Mouse (Mus musculus): ENCODE results near the gene Smim12.

The Smim12 gene

DNA sequence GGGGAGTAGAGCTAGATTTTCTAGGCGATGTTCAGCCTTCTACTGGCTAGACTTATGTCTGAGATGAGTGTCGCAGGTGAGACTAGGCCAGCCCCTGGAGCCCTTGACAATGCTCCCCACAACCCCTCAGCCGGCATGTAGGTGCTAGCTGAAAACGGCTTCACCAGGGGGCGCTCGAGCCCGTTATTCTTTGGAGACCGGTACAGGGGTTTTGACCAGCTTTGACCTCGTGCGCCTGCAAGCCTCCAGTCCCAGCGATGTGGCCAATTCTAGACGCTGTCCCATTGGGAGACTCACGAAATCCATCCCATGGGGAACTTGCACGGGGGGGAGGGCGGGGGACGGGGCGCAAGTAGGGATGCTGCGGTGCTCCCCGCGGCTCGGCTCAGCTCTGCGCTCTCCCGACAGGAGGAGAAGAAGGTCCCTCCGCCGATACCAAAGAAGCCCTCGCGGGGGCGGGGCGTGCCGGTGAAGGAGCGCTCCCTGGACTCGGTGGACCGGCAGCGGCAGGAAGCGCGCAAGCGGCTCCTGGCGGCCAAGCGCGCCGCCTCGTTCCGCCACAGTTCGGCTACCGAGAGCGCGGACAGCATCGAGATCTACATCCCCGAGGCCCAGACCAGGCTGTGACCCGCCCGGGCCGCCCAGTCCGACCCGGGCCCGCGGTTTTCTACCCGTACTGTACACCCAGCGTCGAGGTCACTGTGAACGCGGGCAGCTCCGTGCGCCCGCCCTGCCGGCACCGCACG lies 7.7 kb upstream of the Smim12 start:
- peak; percentile 95 for DNase-seq (ENCODE audit: low read depth, low spot score)

DNA sequence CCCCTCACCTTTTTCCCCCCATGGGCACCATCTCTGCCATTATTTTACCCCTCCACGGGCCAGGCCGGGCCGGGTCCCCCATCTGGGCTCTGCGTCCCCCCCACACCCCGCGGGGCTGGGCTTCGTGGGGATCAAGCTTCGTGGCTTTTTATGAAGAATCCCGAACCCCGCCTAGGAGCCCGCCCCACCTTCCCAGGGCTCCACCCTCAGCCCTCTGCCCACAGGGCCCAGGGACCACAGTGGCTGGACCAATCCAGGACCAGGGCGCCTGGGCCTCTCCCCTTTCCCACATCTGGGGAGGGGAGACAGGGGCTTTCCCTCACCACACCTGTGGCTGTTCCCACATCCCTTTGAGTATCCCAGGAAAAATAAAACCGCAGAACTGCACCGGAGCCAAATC lies 7.0 kb upstream of the Smim12 start:
- peak; percentile 66 for DNase-seq (ENCODE audit: low read depth, low spot score)

DNA sequence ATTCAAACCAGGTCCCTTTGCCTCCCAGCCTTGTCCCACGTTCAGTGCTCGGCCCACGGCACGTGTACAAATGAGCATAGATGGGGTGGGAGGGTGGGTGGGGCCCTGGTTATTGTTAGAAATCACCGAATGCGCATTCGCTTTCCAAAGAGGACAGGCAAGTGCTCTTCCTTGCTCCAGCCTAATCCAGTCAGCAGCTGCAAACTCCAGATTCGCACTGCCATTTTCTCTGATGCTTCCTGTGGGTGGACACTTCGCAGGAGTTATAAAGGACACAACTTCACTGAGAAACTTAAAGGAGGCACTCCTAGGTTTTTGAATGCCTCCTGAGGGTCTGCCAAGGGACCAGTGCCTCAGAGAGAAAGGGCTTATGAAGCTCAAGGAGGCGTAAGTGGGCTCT lies 6.3 kb upstream of the Smim12 start:
- DNase-seq (ENCODE audit: low read depth, low spot score), result no peak

DNA sequence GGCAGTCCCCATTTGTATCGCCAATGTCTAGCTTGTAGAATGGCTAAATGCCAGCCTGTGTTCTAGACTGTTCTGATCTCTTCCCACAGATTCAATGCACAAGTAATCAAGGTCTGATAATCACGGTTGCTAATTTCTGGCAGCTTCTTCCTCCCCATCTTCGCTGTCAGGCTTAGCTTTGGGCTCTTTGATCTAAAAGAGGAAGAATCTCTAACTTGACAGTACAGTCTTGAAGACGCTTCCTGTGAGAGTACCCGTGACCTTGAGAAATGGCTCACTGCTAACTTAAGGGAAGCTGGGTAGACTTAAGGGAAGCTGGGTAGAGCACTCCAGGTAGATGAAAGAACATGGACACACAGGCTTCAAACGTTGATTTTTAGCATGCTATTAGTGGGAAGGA lies 888 bp upstream of the Smim12 start:
- no peak for DNase-seq (ENCODE audit: low read depth, low spot score)

DNA sequence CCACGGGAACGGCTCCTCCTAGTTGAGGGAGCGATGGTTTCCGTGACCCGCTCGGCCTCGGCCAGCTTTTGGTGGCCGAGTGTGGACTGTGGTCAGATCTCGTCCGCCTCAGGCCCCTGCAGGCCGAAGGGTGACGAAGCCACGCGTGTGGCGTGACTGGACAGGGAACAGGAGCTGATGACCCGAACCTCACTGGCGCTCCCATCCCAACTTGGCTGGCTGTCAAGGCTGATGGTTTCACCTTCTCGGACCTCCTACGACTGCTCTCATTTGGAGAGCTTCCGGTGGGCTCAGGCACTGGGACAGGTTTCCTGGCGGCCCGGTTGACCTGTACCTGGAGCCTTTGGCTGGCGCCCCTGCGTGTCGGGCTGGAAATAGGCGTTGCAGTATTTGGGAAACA lies 369 bp downstream of the Smim12 start:
- peak; percentile 52 for DNase-seq (ENCODE audit: low read depth, low spot score)

DNA sequence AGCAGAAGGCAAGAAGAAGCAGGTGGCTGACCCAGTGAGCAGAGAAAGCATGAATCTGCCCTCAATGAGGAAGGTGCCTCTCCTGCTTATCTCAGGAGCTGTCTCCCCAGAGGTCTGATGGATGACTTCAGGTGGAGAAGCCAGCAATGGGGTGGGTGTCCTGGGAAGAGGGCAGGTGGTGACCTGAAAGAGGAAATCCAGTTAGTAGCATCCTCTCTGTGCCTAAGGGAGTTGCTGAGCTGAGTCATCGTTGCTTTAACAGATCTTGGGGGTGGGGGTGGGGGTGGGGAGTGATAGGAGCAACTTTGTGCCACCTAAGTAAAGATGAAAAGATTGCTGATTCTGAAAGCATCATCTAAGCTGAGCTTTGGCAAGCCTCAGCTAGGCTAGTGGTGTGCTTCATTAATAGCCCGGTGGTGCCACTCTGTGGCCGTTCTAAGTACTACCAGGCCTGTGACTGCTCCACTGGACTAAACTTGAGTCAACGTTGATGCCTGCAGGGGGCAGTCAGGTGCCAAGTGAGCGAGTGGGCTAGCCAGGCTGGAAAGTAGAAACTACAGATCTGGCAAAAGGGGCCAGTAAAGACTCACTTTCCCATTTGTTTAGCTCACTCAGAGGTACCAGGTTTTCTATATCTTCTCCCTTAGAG lies 6.2 kb downstream of the Smim12 start:
- peak; percentile 93 for DNase-seq (ENCODE audit: low read depth, low spot score)

DNA sequence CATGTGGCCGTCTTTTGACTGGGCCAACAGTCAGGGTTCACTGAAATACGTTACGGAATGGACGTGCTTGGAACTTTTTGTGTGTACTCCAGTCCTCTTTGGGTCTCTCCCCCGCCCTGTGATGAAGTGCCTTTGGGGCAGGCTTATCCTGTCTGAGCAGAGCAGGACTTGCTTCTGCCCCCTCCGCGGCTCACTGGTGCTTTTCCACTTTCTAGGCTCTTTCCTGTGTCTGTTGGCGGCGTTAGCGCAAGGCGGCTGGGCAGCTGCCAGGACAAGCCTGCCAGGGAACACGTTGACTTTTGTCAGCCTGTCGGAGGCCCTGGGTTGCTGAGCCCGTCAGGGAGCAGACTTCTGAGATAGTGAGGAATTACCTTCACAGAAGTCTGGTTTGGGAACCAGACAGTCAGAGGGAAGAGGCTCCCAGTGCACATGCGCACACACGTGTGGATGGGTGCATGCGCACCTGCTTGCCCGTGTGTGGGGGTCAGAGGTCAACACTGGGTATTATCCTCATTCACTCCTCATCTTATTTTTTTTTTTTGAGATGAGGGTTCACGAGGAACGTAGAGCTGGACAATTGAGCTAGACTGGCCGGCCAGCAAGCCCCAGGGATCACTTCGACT lies 8.5 kb downstream of the Smim12 start:
- DNase-seq (ENCODE audit: low read depth, low spot score), result peak; percentile 88

DNA sequence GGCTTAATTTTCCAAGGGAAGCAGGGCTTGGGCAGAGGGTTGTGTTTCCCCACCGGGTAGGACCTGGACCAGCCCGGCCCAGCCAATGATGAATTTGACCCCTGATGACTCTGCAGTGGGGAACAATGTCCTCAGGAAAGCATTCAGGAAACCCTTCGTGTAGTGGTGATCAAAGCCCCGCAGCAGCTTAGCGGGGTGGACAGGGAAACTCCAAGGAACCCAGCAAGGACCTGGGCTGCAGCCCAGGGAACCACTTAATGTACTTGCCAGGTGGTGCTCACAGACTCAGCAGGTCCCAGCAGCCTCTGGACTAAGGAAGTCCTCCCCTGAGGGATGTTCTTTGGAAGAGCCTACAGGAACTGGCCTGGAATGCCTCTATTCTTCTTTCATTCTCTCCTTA lies 13.2 kb downstream of the Smim12 start:
- DNase-seq (ENCODE audit: low read depth, low spot score), result no peak

DNA sequence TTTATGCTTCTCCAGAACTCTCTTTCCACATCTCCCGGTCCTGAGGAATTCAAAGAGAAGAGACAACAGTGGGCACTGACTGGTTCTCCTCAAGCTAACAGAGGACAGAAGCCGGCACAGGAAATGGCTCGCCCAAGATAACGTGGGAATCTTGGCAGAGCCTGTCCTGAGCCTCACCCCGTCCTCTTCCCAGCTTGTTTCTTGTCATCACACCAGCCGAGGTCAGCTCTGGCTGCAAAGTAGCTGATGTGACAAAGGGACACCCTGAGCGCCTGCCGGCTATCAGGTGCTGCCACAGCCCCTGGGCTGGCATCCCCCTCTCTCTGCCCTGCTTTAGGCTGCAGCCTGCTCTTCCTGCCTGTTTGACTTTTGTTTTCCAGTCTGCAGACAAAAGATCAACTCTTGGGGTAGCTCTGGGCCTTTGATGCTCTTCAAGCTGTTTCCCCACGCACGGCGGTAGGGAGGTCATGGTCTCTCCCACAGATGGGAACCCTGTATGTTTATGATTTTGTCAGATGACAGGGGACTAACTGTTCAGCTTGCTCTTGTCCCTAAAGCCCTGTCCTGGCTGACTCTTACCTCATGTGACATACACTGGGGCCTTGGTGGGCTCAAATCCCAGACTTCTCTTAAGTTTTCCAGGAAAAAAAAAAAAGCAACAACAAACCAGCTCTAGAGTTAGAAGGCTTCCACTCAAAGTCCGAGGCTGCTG lies 14.8 kb downstream of the Smim12 start:
- DNase-seq (ENCODE audit: low read depth, low spot score), result no peak

DNA sequence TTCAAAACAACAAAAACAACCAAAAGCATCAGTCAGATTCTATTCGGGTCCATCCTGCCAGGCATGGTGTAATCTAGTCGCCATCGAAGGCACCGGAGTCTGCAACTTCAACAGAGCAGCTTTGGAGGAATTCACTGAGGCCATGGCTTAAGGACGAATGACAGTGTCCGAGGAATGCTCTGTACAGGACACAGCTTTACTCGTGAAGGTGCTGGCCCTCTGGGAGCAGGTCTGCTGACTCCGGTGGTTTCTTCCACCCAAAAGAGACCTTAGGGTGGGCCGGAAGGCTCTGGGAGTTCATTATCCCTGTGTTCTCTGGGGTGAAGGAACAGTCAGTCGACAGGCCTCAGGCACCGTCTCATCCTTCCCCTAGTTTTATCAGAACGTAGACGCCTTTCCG lies 18.0 kb downstream of the Smim12 start:
- no peak for DNase-seq (ENCODE audit: low read depth, low spot score)

DNA sequence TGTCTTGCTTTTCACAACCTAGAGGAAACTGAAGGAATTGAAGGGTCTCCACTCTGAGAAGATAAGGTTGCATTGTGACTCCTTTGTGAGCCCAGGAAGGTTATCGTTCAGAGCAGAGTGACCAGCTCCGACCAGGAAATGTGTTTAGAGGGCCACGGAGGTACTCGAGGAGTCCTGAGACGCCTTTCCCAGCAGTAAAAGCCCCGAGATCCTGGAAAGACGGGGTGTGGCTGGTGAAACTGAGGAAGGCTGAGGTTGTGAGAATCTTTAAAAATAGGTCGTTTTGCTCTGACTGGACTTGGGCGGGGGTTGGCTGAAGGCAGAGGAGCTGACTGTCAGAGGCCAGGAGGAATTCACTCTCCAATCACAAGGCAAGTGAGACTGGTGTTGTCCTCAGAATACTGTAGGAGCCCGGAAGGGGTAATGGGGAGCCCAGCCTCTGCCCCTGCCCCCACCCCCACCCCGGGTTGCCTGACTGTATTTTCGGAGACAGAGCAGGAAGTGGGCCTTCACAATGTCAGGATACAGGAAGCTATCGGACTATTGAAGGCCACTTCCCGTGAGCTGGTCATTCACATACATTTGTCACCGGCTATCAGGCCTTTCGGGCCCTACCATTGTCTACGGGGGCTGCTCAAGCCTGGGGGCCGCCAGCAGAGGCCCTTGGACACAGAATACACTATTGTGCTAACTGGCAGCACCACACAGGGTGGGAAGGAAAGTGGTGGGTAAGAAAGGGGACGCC lies 20.0 kb downstream of the Smim12 start:
- no peak for DNase-seq (ENCODE audit: low read depth, low spot score)

DNA sequence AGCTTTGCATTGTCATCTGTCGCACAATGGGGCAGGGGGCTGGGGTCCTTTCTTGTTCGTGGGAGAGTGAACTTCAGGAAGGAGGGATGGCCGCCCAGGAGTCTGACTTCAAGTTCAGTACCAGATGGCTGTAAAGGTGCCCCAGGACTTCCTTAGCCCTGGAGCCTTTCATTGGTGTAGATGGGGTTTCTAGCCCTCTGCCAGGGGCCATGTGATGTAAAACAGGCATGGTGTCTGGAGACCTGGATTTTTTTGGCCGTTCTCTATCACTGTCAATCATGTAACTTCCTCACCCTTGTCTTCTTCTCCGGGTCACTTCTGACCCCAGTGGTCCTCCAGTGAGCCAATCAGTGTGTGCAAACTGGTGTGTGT lies 20.6 kb downstream of the Smim12 start:
- no peak for DNase-seq (ENCODE audit: low read depth, low spot score)

DNA sequence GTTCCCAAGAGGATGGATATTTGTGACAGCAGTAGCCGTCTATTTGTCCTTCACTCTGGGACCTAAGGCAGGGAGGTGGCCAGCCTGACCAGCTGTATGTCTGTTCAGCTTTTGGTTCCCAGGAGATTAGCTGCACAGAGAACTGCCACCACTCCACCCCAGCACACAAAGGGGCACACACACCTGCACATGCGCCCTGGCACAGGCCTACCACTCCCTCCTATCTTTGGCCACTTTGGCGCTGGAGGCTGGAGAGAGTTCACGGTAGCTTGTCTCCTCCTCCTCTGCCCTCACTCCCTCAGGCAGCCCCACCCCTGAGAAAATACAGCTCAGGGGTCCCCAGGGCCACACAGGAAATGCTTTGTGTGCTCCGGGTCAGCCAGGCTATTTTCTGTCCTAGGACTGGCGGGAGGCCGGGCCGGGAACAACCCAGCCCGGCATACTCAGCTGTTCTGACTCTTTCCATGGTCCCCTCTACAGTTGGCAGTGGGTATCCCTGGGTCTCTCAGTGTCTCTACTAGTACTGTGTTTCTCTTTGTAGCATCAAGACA lies 34.9 kb downstream of the Smim12 start:
- no peak for DNase-seq (ENCODE audit: low read depth, low spot score)

DNA sequence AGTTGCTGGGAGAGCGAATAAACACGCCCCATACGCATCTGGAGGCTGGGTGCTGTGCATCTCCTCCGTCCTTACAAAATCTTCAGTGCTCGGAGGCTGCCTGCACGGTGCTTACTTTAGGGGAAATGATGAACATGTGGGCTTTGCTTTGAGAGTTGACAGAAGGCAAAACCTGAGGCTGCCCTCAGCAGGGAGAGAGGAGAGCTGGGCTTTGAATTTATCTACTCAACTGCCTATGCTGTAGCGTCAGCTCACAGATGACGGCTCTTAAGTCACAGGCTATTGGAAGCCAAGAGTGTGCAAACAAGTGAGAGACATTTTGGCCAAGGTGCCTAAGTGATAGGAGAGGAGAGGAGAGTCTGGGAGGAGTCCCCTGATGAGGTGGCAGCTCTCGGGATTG lies 35.7 kb downstream of the Smim12 start:
- DNase-seq (ENCODE audit: low read depth, low spot score), result no peak

DNA sequence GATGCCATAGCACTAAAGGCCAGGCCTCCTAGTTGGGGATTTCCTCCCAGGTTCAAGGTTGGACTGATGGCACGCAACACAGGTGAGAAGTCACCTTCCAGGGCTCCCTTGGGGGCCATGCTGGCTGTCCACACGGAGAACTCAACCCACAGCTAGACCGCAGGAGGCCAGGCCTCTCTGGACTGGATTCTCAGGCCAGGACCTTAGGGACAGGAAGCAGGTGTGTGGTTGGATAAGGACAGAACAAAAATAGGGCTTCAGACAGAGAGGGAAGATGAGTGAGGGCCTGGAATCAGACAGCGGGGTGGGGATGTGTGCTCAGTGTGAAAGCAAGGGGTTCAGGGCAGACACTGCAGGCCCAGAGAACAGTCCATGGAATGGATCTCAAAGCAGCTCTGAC lies 43.3 kb downstream of the Smim12 start:
- DNase-seq (ENCODE audit: low read depth, low spot score), result no peak

DNA sequence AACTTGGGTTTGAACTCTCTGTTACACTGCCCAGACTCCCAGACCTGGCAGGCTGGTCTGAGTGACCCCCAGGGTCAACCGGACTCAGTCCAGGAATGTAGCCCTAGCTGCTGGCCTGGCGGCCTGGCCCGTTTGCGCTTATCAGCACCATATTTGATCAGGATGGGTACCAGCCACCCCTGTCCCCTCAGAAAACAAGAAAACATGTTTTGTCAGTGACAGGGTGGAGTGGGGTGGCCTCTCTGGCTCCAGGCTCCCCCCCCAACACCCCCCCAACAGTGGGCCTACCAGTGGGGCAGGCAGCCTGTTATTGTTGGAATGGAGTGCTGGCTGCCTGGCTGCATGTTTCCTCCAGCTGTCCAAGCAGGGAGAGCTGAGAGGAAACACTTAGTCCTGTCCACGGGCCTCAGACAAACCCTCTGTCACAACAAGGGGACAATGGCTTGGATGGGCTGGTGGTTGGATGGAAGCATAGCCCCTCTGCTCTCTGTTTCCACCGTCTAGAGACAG lies 45.5 kb downstream of the Smim12 start:
- DNase-seq (ENCODE audit: low read depth, low spot score), result no peak

DNA sequence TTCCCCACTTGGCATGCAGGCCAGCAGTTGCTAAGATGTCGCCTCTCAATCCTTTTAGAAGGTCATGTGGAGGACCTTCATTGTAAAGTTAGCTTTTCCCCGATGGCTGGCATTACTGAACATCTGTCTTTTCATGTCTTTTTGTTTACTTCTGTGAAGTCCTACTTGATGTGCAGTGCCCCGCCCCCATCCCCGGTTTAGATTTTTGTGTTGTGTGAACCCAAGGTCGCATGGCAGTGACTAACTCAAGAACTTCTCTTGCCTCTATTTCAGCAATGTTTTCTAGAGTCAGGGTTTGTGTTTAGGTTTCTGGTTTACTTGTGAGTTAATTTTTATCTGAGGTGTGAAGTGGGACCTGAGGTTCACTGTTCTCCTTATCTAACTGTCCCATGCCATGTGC lies 49.0 kb downstream of the Smim12 start:
- DNase-seq (ENCODE audit: low read depth, low spot score), result peak; percentile 10

Data from R1 (cell line).